Mouse (Mus musculus) T-helper 17 cell (primary cell): Measurements from ENCODE around the gene Socs7.

Source experiments
- in situ Hi-C, 2 experiments: fragments of 300-600 bp; cut with MboI, MseI; formaldehyde crosslinking; loops; 1 replicate in 1 of 2; 2 replicates in 1 of 2; pipeline ENCODE4 v1.15.1; 2025; ENCODE audit warnings: high pct_unique_total_duplicates in 2 of 2

Gene Socs7

DNA sequence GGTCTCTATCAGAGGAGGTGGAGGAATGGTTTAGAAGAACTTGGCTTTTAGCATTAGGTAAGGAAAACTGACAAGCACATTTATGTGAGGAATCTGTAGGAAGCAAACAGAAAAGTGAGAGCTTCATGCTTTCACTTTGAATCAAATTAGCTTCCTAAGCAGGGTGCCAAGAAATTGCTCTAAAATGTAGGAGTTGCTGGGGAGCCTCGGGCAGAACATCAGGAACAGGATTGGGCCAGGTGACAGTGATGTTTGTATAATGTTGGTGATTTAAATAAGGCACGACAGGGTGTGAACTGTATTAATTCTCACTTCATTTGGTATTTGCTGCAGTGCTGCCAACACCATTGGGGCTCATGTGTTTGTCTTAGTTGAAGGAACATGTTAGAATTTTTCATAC, 21.4 kb downstream of the Socs7 start:
- in situ Hi-C loops, result loop anchor here in 1 of 2 experiments (25.0 kb wide), 1 partner anchor 1254 kb away; the partner anchor contains the start of genes Gm12355, Gsdma2 and Gsdma3

DNA sequence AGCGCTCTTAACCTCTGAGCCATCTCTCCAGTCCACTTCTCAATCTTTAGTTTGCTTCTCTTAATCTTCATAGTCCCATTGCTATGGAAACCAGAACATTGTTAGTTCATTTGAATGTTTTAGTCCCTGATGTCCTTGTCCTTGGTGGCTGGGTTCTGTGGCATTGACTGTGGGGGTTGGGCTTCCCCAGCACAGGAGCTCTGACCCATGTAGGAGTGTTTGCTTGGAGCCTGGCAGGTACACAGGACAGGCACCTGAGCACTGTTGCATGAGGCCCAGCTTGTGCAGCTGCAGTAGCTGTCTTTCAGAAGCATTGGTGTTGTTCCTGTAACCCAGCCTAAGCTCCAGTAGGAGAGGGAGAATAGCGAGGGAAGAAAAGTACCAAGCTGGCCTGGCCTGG, 25.5 kb downstream of the Socs7 start:
- in situ Hi-C loops, result loop anchor here in 1 of 2 experiments (25.0 kb wide), 1 partner anchor 1249 kb away; the partner anchor contains the start of genes Gm12355, Gsdma2 and Gsdma3

DNA sequence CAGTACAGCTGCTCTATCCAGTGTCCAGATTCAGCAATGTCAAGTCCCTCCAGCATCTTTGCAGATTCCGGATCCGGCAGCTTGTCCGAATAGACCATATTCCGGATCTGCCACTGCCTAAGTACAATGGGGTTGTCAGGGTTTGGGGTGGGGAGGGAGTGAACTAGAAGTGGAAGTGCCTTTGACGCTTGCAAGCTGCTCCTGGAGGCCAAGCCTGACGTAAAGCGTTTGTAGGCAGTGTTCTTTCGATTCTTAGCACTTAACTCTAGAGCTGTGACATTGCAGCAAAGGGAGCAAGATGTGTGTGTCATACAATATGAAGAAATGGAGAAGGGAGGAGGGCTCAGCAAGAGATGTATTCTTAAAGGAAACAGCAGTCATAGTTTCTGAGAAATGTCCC, 26.8 kb downstream of the Socs7 start:
- in situ Hi-C loops, result loop anchor here in 1 of 2 experiments (25.0 kb wide), 1 partner anchor 1248 kb away; the partner anchor contains the start of genes Gm12355, Gsdma2 and Gsdma3

DNA sequence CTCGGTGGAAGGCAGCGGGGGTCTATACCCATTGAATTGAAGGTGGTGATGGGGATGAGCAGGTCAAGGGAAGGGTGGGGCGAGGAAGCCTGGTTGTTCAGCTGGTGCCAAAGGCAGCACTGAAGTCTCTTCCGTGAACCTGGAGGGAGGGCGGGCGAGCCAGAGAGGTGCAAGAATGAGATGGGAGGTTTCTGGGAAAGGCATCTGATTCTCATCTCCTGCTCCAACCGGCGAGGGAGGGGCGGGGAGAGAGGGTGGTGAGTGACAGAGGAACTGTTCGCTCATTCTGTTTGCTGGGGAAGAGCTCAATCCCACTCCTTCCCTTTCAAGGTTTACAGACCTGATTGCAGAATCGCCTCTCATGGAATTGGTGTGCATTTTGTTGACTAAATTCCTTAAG, 31.3 kb downstream of the Socs7 start:
- in situ Hi-C loops, result loop anchor here in 1 of 2 experiments (25.0 kb wide), 1 partner anchor 1244 kb away; the partner anchor contains the start of genes Gm12355, Gsdma2 and Gsdma3

DNA sequence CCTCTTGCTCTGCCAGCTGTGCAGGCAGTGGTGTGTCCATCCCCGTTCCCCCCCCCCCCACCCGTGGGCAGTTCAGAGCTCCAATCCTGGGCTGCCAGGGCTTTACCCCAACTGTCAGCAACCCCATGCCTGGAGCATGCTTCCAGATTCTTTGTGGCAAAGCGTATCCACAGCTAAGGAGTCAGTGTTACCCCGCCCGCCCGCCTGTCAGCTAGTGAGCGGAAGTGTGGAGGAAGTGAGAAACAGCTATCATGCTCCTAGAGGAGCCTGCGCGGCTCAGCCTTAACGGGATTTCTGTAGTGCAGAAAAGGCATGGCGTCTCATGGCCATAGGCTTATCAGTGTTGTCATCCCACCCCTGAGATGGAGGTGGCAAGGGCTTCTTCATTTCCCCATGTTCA, 31.8 kb downstream of the Socs7 start:
- in situ Hi-C loops, result loop anchor here in 1 of 2 experiments (25.0 kb wide), 1 partner anchor 1243 kb away; the partner anchor contains the start of genes Gm12355, Gsdma2 and Gsdma3

DNA sequence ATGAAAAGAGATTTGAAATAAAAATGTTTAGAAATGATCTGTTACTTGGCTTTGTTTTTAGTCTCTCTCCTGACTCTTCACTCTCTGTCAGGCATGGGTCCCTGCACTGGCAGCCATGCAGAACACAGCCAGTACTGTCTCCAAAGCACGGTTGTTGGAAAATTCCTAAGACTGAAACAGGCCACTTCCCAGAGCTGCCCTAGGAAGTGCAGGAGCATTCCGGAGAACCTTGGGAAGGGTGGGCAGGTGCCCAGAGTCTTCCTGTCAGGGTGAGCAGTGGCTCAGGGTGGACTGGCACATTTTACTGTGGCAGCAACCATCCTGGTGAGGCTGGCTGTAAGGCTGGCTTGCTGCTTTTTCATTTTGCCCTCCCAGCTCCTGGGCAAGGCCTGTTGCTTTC, 36.2 kb downstream of the Socs7 start:
- in situ Hi-C loops, result loop anchor here in 1 of 2 experiments (25.0 kb wide), 1 partner anchor 1239 kb away; the partner anchor contains the start of genes Gm12355, Gsdma2 and Gsdma3

DNA sequence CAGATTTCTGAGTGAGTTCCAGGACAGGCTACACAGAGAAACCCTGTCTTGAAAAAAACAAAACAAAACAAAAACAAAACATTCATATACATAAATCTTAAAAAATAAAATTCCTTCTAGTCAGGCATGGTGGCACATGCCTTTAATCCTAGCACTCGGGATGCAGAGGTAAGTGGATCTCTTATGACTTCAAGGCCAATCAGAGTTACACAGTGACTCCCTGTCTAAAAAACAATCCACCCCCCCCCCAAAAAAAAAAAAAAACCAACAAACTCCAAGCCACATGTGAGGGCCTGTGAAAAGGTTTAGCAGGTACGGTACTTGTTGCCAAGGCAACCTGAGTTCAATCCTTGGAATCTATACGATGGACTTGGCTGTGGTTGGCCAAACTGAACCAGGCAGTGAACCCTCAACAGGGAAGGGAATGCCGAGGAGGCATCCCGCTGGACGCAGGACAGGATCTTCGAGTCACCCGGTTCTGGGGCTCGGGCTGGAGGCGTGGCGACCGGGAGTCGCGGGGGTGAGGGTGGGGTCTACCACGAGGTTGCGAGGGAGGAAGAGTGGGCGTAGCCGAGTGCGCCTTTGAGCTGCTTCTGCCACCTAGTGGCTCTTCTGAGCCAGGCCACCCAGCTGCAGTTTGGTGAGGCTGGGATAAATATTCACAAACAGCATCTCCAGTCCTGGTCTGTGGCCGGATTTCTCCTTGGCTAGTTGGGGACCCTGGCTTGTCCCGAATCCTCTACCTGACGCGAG, 37.8 kb downstream of the Socs7 start:
- in situ Hi-C loops, result loop anchor here in 1 of 2 experiments (25.0 kb wide), 1 partner anchor 1237 kb away; the partner anchor contains the start of genes Gm12355, Gsdma2 and Gsdma3

DNA sequence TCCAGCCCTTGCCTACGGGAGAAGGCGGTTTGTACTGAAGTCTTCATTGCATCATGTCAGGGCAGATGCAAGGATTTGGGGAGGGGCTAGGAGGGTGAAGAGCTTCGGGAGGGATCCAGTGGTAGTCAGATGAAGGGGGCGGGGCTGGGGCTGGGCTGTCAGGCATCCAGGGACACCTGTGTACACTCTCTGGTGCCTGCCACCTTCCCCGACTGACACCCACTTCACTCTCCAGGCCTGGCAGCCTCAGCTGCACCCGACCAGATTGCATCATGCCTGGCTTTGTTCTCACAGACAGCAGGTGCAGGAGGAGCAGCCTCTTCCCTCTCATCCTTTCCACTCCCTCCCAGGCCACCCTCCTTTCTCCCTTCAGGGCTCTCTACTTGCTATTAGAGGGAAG, 38.7 kb downstream of the Socs7 start:
- in situ Hi-C loops, result no loop called here

DNA sequence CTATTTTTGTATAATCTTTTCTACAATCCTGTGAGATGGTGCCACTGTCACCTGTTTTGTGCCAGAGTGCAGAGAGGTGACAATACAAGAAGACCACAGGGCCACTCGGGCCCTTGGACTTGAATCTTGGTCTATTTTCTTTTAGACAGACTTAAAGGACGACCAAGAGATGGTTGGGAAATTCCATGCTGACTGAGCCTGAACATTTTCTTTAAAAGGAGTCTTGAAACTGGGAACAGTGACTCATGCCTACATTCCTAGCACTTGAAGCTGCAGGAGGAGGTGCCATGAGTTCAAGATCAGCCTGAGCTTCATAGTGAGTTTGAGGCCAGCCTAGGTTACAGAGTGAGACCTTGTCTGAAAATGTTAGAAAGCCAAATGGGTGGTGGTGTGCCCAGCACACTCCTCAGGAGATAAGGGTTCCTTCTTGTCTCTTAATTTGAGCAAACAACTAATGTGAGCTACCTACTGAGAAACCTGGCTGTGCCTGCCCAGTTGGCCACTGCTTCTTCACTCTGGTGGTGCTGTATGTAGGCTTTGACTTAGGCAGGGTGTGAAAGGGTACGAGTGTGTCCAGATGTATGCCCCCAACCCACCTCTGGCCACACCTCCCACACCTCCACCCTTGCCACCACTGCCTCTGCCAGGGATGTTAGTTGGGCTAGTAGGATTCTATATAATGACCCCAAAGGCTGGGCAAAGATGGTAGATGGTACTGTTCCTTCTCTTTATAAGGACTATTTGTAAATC, 39.5 kb downstream of the Socs7 start:
- in situ Hi-C loops, result no loop called here

DNA sequence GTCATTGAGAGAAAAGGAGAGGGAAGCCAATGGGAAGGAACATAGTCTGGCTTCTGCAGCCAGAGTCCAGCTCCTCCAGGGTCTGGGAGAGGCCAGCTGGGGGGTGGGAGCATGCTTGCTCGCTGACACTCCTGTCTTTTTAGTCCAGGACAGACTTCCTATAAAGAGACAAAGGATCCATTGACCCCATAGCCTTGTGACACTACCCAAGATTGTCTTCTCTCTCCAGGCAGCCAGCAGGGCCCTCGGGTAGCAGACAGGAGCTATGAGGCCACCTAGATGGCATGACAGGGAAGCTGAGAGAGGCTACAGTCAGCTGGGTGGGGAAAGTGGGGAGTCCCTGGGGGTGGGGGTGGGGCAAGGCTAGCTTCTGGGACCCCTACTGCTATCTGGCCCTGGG, 40.4 kb downstream of the Socs7 start:
- in situ Hi-C loops, result no loop called here

DNA sequence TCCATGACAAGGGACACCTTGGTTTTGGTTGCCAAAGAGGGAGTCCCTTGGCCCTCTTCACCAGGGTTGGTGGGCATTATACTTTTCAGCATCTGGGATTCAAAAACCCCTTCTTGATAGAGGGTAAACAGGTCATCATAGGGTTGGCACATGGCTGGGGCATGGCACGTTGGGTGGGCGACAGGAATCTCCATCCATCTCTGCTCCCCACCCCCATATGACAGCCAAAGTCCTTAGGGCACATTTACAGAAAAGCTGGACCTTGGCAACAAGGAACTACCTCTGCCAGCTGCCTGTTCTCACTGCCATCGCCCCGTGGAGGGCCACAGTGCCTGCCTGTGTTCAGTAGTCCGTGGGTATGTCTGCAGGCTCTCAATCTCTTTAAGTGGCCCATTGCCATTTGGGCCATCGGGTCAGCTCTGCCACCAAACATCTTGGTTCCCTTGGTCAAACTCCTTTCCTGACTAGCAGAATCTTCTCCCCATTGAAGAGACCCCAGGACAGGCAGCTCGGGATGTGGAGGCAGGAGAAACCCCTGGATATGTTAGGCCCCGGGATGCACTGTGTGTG, 41.3 kb downstream of the Socs7 start:
- in situ Hi-C loops, result no loop called here

DNA sequence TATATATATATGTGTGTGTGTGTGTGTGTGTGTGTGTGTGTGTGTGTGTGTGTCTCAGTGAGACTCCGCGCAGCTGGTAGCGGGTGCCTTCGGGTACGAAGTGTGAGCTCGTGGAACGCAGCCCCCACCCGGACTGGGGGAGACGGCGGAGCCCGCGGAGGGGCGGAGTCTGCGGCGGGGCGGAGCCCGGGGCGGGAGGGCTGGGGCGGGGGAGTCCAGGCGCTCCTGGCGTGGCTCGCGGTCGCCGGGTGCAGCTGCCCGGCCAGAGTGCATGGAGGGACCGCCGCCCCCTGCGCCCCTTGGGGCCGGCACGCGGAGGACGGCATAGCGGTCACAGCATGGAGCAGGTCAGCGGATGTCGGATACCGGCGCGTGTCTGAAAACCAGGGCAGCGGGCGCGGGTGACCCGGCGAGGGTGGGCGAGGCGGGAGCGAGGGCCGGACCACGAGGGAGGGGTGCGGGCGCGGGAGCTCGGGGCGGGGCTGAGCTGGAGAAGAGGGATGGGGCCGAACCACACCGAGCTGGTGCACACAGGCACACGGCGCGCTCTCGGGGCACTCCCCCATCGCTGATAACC, 41.9 kb downstream of the Socs7 start:
- in situ Hi-C loops, result no loop called here

DNA sequence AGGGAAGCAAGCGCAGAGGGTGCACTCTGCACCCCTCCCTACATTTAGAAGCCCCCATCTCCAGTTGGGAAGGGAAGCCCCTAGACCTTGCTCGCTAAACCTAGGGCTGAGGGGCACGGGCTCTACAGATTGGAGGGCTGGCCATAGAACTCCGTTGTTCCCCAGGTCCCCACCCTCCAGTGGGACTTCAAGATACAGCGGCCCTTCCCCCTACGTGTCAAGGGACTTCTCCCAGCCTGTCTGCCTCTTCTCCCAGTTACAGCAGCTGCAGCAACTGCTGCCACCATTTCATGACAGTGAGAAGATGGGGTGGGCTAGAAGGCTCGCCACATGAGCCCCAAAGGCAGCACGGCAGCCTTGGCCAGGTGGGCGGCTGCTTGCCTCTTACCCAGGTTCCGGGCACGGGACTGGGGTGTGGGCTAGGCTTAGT, 42.4 kb downstream of the Socs7 start:
- in situ Hi-C loops, result no loop called here

DNA sequence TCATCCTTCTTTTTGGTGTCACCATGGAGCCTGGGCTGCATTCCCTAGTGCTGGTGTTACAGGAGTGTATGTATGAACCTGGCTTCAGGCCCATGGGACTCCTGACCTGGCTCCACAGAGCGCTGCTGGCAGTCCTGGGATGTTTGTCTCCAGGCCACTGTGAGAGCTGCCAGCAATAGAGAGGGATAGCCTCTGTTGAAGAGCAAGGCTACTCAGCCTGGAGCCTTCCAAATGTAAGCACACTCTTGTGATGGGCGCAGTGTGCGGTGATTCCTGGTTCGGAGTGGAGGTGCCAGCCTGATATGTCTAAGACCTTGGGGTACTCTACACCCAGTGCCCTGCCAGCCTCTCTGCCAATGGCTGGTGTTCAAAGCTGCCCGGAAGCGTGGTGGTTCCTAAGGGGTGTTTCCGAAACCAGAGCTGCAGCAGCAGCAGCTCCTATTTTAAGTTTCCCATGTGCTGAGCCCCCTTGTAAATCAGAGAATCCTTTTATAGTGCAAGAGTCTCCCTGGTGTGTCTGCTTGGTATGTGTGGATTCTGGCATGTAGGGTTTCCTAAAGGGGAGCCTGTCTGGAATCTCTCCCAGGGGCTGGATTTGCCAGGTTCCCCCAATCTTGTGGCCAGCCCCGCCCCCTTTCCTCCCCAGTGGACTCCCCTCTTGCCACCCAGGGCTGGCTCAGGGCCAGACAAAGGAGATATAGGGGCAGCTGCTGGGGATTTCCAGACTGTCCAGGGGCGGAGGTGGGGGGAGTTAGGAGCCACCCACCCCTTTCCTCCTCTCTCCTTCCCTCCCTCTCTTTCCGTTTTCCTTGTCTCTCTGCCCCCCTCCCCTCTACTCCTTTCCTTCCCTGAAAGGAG, 44.0 kb downstream of the Socs7 start:
- in situ Hi-C loops, result no loop called here

DNA sequence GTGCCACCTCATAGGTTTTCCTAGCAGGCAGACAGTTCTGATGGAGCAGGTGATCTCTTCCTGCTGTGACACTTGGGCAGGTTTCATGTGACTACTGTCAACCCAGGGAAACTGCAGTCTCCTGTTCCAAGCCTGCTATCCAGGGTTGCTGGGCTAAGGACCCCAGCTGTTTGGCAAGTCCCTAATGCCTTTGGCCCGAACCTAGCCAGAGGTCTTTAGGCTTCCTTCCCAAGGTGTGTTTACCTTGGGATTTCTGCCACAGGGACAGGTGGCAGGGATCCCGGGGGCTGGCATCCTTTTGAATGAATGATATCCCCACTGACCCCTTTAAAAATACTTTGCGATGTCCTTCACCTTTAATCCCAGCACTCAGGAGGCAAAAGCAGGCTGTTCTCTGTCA, 45.1 kb downstream of the Socs7 start:
- in situ Hi-C loops, result no loop called here

DNA sequence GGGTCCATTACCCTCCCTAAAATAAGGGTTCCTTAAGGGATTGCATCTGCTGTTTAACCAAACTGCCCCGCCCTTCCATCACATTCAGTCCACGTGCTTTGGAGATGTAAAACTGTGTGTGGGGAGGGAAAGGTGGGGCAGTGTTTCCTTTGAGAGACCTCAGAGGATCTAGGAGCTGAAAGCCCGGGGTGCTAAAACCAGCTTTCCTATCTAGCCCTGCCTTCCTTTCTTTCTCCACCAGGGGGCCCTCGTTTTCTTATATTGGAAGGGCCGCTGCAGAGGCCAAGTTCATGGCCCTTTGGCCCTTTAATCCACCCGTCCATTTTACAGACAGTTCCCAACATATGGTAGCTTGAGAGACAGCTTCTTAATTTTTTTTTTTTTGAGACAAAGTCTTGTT, 45.8 kb downstream of the Socs7 start:
- in situ Hi-C loops, result no loop called here

DNA sequence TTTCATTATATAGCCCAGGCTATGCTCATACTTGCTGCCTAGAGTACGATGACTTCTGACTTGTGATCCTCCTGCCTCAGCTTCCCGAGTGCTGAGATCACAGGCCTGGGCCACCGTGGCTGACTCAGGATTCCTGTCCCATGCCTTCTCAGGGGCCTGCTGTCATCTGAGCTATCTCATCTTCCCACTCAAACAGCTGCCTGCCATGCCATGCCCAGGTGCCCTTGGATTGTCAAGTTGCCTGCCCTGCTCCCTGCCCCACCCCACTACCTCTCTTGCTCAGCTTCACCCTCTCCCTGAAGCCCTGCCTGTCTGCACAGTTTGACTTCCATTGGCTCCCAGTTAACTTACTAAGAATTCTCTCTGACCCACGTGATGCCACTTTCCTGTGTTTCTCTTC, 48.6 kb downstream of the Socs7 start:
- in situ Hi-C loops, result no loop called here

DNA sequence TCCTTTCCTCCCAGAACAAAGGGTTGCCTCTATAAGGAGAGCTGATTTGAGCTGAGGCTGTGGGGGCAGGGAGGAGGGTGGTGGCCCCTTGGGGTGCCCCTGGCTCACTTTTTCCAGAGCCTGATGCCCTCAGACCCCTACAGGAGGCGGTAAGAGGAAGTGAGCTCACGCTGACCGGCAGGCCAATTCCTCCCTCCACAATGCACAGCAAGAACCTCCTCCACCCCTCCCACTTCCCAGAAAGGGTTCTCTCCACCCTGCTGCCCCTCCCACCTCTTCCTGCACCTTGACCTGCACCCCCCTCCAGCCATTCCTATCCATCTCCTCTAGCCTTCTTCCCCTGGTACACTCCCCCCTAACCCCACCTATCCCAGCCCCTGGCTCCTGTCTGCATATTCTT, 49.8 kb downstream of the Socs7 start:
- in situ Hi-C loops, result no loop called here

DNA sequence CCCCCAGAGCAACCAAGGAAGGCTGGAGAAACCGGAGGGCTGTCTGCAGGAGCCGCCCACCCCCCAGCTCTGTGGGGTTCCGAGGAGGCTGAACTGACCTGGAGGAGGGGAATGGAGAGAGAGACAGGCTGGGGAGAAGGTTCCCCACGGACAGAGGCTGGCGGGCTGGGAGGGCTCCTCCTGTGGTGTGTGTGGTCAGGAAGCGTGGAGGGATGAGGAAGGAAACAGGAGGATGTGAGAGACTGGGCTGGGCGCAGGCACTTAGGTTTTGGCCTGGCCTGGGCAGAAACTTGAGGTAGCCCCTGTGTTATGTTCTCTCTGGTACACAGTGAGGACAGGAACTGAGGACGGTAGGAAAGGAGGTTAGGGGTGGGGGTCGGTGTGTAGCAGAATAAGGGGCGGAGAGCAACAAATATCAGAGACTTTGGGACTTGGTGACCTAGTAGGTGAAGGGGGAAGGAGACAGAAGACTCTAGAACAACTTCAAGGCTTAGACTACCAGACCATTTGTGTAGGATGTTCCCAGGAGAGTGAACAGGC, 50.5 kb downstream of the Socs7 start:
- in situ Hi-C loops, result no loop called here

DNA sequence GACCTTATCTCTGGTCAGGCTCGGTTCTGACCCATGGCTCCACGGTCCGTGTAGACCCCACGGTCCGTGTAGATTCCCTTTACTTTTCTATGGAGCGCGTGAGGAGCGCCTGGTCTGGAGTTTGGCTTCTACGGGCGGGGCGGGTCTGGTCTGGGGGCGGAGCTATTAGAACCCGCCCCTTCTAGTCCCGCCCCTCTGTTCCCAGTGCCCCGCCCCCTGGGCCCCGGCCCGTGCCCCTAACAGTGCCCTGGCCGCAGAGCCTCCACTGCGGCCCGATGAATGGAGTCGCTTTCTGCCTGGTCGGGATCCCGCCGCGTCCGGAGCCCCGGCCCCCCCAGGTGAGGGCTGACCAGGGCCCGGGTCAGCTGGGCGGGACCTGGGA, 53.0 kb downstream of the Socs7 start, which contains the start of gene Arhgap23:
TSS of gene Arhgap23 (plus strand) at position 204 of the 382 bp plus-strand sequence.
- in situ Hi-C loops, result no loop called here
